Mouse (Mus musculus) c-Kit-positive CD71-positive TER-119-negative erythroid progenitor cells, embryonic 14.5 days (primary cell): ENCODE data around the gene Zmynd10.

ENCODE experiments used
- DNase-seq: peaks from one replicate; pipeline ENCODE4 v3.0.0-alpha.2; 2013; ENCODE audit warnings: low read depth

Gene Zmynd10

DNA sequence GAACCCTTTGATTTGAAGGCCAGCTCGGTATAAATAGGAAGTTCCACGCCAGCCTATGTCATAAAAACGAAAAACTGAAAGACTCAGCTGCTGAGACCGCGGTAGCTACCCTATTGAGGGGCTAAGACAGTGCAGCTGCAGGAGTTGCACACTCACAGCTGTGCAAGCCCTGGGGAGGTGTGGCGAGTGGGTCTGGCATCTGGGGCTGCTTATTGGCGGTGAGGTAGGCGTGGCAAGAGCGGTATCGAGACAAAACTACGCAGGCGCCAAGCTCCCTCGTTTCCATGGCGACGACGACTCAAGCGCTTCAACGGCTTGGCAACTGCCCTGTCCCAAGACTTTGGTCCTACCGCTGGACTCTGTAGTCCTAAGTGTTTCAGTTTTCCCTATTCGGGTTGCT is at the start of gene Zmynd10:
Gene Zmynd10 (plus strand): TSS at position 273 of the 400 bp plus-strand sequence.
- peak; percentile 92 for DNase-seq

DNA sequence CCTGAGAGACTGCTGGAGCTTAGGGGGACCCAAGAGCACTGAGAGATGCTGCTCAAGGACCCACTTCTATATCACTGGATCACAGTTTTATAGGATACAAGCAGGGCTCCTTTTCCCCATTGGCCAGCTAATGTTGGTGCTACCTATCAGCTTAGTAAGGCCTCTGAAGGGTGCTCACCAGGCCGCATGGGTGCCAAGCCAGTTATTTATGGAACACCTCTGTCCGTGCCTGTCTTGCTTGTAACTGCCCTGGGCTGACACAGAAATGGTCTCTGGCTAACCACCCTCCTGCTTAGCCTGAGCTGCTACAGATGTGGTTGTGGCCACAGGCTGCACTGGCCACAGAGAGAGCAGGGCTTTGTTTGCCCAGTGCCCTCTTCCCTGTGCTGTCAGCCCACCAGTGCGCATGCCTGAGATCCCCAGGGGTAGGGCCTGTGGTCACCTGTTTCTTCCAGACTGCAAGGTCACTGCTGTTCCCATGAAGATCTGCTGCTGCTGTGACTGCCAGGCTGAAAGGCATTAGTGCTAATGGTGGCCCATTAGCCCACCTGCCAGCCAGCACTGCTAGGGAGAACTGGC is 46.3 kb upstream of the Zmynd10 start:
- DNase-seq, result no peak

DNA sequence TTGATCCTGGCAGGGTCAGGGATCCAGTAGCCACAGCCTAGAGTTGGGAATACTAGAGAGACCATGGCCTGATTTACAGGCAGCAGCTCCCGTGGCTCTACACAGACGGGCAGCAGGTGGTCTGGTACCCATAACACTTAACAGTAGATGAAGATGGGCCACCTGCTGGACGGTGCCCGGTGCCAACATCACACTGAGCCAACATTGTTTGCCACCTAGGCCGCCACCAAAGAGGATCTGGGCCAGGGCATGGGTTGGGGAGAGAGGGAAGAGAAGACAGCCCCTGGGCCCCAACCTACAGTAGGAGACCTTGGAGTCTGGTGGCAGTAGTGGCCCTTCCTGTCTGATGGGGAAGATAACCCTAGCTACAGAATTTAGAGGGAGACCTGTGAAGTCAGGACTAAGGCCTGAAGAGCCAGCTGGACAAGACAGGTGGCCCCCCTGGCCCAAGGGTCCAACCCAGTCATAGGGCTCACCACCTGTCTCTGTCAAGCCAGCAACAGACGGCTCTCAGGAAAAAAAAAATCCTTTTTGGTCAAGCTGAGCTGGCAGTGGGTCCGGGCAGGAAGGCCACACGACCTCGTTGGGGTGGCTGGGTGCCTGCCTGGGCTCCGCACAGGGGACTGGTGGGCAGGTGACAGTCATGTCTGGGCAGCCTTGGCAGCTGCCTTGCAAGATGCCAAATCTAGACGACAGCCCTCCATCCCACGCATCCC is 44.8 kb upstream of the Zmynd10 start:
- no peak for DNase-seq

DNA sequence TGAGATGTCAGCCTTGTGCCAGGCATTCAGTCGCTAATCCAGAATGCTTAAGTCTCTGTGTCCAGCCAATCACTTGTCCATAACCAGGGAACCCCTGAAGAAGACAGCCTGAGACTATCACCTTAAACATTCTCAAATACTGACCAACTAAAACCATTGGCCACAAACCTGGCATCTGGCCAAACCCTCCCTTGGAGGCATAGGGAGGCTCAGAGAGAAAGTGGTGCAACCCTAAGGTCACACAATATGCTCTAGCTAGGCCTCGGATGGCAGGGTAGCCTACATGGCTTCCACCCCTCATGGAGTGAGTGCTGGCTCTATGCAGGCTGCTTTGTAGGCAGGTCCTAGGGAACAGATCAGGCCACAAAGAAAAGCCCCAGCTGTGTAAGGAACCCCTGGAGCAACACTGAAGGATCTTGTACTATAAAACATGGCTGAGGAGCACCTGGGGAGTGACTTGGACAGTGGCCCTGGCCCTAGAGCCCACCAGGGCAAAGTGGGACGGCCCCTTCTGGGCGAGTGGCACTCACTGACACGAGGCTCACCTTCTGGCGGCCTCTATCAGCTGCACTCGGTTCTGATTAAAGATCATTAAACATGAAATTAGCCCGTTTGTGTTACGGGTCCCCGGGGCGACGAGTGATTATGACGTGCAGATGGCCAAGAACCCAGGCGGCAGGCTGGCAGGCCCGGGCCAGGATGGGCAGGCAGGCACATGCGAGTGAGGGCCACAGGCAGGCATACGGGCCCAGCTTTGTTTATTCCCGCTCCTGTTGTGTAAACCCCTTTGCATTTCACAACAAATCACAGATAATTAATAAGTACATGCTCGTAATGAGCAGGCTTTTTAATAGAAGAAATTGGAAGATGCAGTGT is 42.2 kb upstream of the Zmynd10 start:
- no peak for DNase-seq

DNA sequence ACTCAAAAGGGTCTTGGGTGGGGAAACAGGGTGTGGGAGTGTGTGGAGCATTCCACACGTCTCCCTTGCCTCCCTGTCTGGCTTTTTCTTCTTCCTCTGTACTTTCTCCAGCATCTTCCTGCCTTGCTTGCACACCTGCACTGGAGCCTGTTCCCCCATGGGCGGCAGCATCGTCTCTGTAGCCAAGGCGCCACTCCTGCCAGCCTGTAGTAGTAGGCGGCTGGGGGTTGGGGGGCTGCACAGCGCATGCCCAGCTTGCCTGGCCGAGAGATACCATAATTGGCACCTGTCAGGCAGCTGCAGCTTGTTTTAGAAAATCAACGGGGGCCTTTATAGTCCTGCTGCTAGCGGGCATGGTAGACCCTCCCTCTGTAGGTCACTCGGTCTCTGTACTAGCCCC is 38.8 kb upstream of the Zmynd10 start:
- DNase-seq, result no peak

DNA sequence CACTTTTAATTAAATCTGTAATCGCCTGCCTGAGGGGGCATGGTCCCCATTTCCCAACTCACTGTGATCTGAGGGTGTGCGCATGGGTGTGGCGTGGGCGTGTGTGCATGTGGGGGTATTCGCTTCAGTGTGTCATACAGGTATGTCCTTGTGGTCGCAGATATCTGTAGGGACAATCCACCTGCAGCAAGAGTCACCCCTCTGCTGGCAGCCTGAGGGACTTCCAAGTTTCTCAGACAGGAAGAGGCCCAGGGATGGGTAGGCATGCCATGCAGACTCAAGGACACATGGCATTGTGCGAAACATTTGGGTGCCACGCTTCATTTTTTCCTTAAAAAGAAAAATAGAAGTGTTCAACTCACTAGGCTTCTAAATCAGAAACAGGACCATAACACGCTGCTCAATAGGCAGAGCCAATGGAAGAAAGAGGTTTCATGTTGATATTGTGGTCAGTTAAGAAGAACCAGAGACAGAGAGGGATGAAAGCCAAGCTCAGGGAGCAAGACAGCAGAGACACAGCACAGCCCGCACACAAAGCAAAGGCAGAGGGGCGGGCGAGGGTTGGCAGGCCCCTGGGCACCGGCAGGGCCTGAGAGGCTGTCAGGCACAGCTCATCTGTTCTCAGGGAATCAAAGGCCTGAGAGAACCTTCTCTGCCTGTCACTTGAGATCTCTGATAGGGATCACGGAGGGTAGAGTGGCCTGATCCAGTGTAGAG is 36.6 kb upstream of the Zmynd10 start:
- DNase-seq, result no peak

DNA sequence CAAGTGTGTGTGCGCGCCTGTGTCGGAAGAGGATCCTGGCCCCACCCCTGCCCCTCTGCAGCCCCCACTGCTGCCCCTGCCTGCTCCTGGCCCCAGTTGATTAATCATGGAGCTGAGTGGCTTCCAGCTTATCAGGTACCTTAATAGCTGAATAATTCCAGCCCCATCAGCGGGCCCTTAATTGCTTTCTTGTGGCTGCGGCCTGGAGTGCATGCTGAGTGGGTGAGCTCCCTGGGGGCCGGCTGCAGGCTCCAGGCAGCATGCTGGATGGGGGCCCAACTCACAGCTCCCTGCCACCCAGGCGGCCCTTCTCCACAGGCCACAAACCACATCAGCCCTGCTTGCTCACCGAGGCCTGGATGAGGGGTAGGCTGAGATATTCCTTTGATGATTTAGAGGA is 35.7 kb upstream of the Zmynd10 start:
- DNase-seq, result no peak

DNA sequence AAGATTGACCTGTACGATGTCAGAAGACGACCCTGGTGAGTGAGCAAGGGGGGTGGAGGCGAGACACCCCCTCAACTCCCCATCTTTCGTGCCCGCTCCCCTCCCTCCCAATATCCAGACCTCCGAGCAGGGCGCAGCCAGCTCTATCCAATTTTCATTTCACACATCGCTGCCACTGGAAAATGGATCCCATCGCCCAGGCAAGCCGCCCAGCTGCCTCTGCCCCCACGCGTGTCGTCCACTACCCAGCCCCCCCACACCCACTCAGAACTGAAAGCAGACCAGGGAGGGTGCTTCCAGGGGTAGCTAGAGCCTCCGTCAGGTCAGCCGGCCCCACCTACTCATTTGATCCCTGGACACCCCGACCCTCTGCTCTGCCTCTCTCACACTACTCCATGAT is 34.8 kb upstream of the Zmynd10 start:
- no peak for DNase-seq

DNA sequence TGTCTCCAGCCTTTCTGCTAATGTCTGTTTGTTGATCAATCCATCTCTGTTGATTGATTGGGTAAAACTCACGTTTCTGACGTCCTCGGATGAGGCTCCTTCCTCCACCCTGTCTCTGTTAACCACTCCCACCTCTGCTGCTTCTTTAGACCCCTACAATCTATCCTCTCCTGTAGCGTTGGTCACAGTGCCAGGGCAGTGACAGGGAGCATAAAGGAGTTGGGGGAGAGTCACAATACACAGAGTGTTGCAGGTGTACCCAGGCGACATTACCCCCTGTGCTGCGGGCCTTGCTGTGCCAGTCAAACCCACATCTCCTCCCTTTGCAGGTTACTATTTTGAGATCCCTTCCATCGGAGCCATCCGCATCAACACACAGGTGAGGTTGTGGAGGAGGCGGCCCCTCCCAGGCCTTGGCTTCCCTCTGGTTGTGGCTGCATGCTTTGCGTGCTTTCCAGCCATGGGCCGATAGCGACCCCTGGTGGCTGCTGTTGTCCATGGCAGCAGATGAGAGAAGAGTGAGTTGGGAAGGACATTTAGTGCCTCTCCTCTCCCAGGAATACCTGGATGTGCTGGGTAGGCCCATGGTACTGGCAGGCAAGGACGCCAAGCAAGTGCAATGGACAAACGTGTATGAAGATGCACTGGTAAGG is 32.7 kb upstream of the Zmynd10 start:
- peak; percentile 62 for DNase-seq

DNA sequence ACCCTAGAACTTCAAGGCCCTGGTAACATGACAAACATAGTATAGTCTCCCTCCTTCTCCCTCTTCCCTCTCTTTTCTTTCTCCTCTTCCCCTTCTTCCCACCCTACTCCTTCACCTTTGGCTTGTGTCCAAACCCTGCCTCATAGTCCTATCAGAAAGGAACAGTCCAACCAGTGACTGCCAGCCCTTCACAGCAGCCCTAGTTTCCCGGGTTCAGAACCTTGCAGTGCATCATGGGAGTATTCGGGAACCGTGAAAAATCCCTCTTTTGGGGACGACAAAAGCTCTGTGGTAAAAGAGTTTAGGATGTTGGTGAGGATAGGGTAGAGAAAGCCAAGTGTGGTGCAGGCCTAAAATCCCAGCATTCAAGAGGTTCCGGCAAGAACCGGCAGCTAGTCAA is 26.8 kb upstream of the Zmynd10 start:
- DNase-seq, result no peak

DNA sequence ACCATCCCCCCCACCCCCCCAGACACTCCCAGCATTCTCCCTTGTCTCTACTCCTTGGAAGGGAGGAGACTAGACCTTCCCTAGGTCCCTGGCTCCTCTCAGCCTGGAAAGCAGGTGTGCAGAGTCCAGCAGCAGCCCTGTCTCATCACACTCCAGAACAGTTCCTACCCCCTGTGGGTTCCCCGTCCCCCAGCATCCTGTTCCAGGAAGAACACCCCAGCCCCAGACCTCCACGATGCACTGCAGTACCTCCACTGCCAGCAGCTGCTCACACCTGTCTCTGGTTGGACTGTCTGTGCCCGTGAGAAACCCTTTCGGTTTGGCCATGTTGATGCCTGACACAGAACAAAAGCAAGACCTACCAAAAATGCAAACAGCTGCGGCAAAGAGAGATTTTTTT is 25.9 kb upstream of the Zmynd10 start:
- DNase-seq, result no peak

DNA sequence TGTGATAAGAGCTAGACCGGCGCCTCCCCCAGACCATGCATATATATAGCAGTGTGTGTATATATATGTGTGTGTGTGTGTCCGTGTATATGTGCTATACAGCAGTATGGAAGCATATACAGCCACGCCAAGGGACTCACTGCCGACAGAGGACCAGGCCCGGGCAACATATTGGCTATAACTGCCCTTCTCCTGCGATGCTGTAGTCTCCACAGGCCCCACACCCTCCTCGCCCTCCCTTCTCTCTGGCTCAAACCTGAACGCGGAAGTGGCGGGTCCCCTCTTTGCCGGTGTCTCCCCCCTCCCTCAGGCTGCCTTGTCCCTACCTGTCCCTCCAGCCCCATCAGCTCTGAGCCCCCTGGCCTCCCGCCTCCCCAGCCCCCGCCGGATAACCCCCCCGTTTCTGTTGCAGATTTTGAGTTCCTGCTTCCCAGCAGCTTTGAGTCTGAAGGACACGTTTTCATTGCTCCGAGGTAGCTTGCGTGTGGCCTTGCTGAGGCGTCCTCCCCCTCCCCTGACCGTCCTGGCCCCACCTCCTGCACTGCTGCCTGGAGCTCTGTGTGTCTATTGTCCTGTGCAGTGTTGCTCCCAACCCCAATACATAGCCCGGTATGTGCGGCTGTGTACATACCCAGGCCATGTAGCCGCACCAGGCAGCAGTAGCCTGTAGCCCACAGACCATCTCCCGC is 25.2 kb upstream of the Zmynd10 start:
- DNase-seq, result no peak

DNA sequence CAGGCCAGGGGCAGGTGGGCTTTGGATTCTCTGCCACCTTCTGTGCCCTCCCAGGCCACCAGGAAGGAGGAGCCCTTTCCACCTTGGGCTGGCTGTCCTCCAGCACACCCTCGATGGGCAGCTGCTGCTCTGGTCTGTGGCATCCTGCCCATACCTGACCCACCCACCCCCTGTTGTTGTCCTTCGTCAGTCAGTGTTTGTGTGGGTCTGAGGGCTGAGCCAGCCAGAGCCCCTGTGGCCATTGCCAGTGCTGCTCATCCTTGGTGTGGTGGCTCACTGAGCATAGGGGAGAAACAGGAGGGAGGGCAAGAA is 24.7 kb upstream of the Zmynd10 start:
- no peak for DNase-seq

DNA sequence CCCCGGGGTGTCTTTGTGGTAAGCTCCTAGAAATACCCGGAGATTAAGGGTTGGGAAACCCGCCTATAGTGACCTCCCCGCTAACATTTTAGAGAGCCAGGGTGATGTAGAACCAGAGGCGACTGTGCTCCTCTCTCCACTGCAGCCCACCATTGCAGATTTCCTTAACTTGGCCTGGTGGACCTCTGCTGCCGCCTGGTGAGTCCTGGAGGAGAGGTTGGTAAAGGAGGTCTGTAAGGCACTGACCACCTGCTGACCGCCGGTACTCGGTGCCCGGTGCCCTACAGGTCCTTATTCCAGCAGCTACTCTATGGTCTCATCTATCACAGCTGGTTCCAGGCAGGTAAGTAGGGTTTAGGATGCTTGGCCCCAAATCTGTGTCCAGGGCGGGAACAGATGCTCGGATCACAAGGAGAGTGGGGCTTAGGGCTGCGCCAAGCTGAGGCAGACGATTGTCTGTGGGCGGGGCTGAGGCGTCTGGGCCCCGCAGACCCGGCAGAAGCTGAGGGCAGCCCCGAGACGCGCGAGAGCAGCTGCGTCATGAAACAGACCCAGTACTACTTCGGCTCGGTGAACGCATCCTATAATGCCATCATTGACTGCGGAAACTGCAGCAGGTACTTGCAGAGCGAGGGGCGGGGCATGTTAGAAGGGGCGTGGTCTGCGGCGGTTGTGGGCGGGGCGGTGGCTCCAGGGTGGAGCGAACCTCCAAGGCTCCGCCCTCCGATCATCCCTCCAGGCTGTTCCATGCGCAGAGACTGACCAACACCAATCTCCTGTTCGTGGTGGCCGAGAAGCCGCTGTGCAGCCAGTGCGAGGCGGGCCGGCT is 20.7 kb upstream of the Zmynd10 start:
- DNase-seq, result peak; percentile 63

DNA sequence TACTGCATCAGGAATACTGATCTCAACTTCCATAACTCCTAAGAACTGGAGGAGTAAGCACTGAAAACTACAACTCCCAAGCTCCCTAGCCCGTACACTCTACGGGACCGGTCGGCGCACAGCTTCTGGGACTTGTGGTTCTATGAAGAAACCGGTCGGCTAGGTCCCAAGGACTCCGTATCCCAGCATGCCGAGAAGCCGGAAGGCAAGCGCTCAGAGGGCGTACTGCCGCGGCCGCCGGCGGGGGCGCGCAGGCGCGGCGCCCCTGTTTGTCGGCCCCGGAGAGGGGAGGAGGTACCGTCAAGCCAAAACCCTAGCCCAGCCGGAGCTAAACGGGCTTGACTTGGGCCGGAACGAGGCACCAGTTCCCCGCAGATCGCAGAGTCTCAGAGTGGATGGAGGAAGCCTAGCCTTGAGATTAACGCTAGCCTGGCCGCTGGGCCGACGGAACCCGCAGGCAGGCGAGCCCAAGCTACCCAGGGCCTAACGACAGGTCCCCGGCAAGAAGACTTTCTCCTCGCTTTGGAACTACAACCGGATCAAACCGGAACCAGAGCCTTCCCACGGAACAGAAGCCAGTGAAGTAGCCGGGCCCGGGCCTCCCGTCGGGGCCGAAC is 13.2 kb upstream of the Zmynd10 start, which contains the start of gene Tmem115:
Gene Tmem115 (plus strand): TSS at position 155 of the 617 bp plus-strand sequence.
- peak; percentile 85 for DNase-seq

DNA sequence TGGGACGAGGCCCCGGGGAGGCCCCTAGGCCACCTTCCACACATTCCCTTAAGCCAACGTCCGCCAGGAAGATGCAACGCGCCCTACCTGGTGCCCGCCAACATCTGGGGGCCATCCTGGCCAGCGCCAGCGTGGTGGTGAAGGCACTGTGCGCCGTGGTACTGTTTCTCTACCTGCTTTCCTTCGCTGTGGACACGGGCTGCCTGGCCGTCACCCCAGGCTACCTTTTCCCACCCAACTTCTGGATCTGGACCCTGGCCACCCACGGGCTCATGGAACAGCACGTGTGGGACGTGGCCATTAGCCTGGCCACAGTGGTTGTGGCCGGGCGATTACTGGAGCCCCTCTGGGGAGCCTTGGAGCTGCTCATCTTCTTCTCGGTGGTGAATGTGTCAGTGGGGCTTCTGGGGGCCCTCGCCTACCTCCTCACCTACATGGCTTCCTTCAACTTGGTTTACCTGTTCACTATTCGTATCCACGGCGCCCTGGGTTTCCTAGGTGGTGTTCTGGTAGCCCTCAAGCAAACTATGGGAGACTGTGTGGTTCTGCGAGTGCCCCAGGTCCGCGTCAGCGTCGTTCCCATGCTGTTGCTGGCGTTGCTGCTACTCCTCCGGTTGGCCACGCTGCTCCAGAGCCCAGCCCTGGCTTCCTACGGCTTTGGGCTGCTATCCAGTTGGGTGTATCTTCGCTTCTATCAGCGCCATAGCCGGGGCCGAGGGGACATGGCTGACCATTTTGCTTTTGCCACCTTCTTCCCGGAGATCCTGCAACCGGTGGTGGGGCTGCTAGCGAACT is 12.5 kb upstream of the Zmynd10 start:
- no peak for DNase-seq

DNA sequence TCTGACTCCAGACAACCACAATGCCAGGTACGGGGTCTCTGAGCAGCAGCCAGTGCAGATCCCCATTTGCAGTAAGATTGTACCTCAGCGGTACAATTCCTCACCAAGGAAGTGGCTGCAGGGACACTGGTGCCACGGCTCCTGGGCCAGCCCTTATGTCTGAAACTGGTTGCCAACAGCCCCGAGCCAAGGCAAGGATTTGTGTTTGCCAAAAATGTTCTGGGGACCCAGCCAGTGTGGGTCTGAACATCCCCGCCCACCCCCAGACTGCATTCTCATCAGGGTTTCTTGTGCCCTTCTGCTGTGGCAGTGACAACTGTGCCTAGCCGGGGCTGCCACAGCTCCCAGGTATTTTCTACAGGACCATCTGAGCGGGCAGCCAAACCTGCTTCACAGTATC is 8.9 kb upstream of the Zmynd10 start:
- no peak for DNase-seq

DNA sequence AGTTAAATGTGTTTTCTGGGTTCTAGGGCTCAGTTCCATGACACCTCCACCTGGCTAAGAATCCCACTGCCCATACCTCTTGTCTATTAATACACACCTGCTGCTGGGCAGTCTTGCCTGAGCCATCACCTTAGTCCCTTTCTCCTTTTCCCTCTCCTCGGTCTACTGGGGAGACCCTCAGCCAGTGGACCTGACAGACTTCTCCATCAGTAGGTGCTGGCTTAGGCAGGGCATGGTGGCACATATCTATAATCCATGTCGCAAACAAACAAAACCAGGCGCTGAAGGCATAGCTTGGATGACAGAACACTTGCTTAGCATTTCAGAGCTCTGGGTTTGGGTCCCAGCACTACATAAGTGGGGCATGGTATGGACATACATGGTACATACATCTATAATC is 8.4 kb upstream of the Zmynd10 start:
- no peak for DNase-seq

DNA sequence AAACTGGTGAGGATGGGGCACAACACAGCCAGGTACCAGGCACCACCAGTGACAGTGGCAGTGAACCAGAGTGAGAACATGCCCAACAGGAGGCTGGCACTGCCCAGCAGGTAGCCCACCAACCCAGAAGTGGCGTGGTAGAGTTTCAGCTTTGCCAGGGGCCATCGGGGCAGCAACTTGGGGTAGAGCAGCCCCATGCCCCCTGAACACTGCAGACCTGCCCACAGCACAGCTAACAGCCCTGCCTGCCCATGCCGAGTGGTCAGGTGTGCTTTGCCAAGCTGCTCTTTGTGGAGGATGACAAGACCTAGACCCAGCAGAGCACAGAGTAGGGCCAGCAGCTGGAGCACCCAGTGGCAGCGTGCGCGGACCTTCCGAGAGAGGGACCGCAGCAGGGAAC is 7.2 kb upstream of the Zmynd10 start:
- no peak for DNase-seq
